ENCODE assay signal across 8 mouse cellular contexts in the genomic region with DNA sequence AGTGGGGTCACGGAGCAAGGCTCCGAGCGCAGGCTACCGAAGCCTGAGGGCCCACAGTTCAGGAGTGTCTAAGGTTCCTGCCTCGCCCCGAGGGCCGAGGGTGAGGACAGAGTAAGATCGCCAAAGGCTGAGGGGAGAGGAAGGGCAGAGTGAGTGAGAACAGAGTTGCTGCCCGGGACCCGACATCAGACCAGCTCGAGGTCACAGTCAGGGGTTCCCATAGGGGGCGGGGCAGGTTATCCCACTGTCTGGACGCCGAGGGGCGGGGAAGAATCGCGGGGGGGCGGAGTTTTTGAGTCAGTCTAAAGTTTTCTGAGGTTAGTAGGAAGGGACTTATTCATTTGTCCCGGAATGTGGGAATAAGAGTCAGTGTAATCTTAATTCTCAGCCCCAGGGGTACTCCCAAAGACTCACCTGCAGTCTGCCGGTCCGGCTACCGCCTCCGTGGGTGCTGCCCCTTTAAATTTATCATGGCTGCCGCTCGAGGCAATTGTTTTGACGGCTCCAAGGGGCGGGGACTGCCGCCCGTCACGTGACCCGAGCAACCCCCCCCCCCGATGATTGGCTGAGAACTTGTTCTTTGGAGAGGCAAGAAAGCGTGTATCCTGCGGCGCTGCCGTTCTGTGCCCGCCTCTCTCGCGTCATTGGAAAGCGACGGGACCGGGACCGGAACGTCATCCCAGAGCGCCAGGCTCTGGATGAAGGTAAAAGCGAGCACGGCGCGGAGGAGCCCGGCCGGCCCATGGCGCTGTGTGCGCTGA. TPM values are rescaled to one million over a fixed set of nuclear protein-coding genes. Genes with fewer than 3 reads are reported as not detected.
DNase-seq lines count a peak whose midpoint lies in the region; ATAC-seq and TF ChIP-seq lines count a peak whose summit lies in the region.

A gene (minus strand): TSS at position 462 of the 761 bp plus-strand sequence.
A gene (plus strand): TSS at position 669 of the 761 bp plus-strand sequence.

- H3K79me3 ChIP-seq in C2C12 (ENCODE audit: low read depth) = peaks cover 9% of the 10 kb centered on the region

- H3K4me3 ChIP-seq in C2C12 (ENCODE audit: insufficient read depth, poor library complexity, severe bottlenecking) (peak within 1 kb of the TSS; percentile 71), myocyte (peak within 1 kb of the TSS; percentile 78)
- peak within 1 kb of the TSS; percentile 92 for H3K4me3 ChIP-seq in erythroblast, embryonic 14.5 days (replicated peaks)
- H3K4me3 ChIP-seq in heart, embryonic 11.5 days (ENCODE audit: low read depth, low read length) = peak within 1 kb of the TSS; percentile 76
- peak within 1 kb of the TSS; percentile 96 for H3K4me3 ChIP-seq in kidney, embryonic 16.5 days (ENCODE audit: low read length)
- peak within 1 kb of the TSS; percentile 95 for H3K4me3 ChIP-seq in liver, adult 2 months (ENCODE audit: insufficient read depth, low read depth, low read length)

- DNase-seq in brain, embryonic 14.5 days (ENCODE audit: low read depth) = peak; percentile 100
- peak; percentile 90 for DNase-seq in liver, adult 2 months (ENCODE audit: extremely low read depth, low read depth, low spot score)
- DNase-seq in splenic B cell, adult 2 months (ENCODE audit: low read depth, low spot score) = peak; percentile 99

- peaks cover 16% of the 10 kb centered on the region for H3K79me2 ChIP-seq in C2C12 (ENCODE audit: control insufficient read depth, insufficient read depth)
- peaks cover 5% of the 10 kb centered on the region; the same call in 1 of the 2 replicates for H3K79me2 ChIP-seq in liver, adult 2 months (ENCODE audit: control insufficient read depth, insufficient read depth, low read length)
- H3K79me2 ChIP-seq in myocyte (ENCODE audit: control insufficient read depth, insufficient read depth) = peaks cover 12% of the 10 kb centered on the region

- H3K4me2 ChIP-seq in heart, embryonic 11.5 days = peak within 1 kb of the TSS; percentile 91
- peak within 1 kb of the TSS; percentile 98 for H3K4me2 ChIP-seq in kidney, embryonic 16.5 days (replicated peaks; ENCODE audit: low read depth, low read length)
- peak within 1 kb of the TSS; percentile 98 for H3K4me2 ChIP-seq in myocyte (ENCODE audit: low read depth)

- peaks cover 50% of the 10 kb centered on the region for H3K4me1 ChIP-seq in erythroblast, embryonic 14.5 days (ENCODE audit: control insufficient read depth)
- peaks cover 21% of the 10 kb centered on the region for H3K4me1 ChIP-seq in heart, embryonic 11.5 days (ENCODE audit: control insufficient read depth, insufficient read depth, low read length)
- peaks cover 31% of the 10 kb centered on the region for H3K4me1 ChIP-seq in kidney, embryonic 16.5 days (ENCODE audit: insufficient read depth, low read length)
- peaks cover 8% of the 10 kb centered on the region for H3K4me1 ChIP-seq in liver, adult 2 months (ENCODE audit: control insufficient read depth, insufficient read depth, low read length)

- H3K9me3 ChIP-seq in erythroblast, embryonic 14.5 days (ENCODE audit: control insufficient read depth, low read length) = no peaks in the 10 kb centered on the region
- H3K9me3 ChIP-seq in heart, embryonic 11.5 days (replicated peaks; ENCODE audit: control insufficient read depth, low read length) = no peaks in the 10 kb centered on the region
- no peaks in the 10 kb centered on the region for H3K9me3 ChIP-seq in kidney, embryonic 16.5 days (ENCODE audit: low read length)

- H3K36me3 ChIP-seq in C2C12 (ENCODE audit: control insufficient read depth, insufficient read depth) (peaks cover 14% of the 10 kb centered on the region), myocyte (ENCODE audit: control insufficient read depth, insufficient read depth) (peaks cover 8% of the 10 kb centered on the region)
- H3K36me3 ChIP-seq in erythroblast, embryonic 14.5 days (ENCODE audit: control insufficient read depth) = peaks cover 28% of the 10 kb centered on the region
- H3K36me3 ChIP-seq in heart, embryonic 11.5 days (ENCODE audit: control insufficient read depth, insufficient read depth, low read length) = peaks cover 5% of the 10 kb centered on the region
- peaks cover 19% of the 10 kb centered on the region; the same call in 1 of the 2 replicates for H3K36me3 ChIP-seq in kidney, embryonic 16.5 days (ENCODE audit: insufficient read depth, low read length)
- H3K36me3 ChIP-seq in liver, adult 2 months (ENCODE audit: control insufficient read depth, insufficient read depth, low read length) = peaks cover 15% of the 10 kb centered on the region; the same call in 1 of the 2 replicates
- H3K36me3 ChIP-seq in splenic B cell, adult 2 months (ENCODE audit: control insufficient read depth, insufficient read depth, low read length, poor library complexity, severe bottlenecking) = no peaks in the 10 kb centered on the region

- TF ChIP-seq POLR2A in brain, embryonic 14.5 days (IDR thresholded peaks at IDR 0.05; ENCODE audit: borderline replicate concordance, extremely low read depth, insufficient read depth, insufficient read length, poor library complexity, severe bottlenecking) = peak; percentile 89
- 0 out of 2 replicates have a peak, but pooled peaks have one; percentile 30 for TF ChIP-seq POLR2A in liver, adult 2 months (IDR thresholded peaks at IDR 0.05; ENCODE audit: extremely low read depth, insufficient read depth, low read length)
- TF ChIP-seq POLR2A in myocyte (IDR thresholded peaks at IDR 0.05; ENCODE audit: insufficient read length, low read depth) = peak; percentile 96

- peak within 1 kb of the TSS; percentile 78 for H3ac ChIP-seq in C2C12 (ENCODE audit: control insufficient read depth, insufficient read length, low read depth)
- peak within 1 kb of the TSS; percentile 20 for H3ac ChIP-seq in myocyte (ENCODE audit: control insufficient read depth, insufficient read length)

- peak within 1 kb of the TSS; percentile 85 for H3K9ac ChIP-seq in heart, embryonic 11.5 days (ENCODE audit: low read depth, low read length)
- peak within 1 kb of the TSS; percentile 89 for H3K9ac ChIP-seq in kidney, embryonic 16.5 days (replicated peaks; ENCODE audit: low read length)
- H3K9ac ChIP-seq in liver, adult 2 months (ENCODE audit: low read depth, low read length) = peak within 1 kb of the TSS; percentile 92

- WGBS in heart, embryonic 11.5 days (ENCODE audit: insufficient replicate concordance) = under 1% methylated on average over 53 of the region's 53 CpGs
- WGBS in kidney, embryonic 16.5 days = under 1% methylated on average over 53 of the region's 53 CpGs
- WGBS in liver, adult 2 months = under 1% methylated on average over 52 of the region's 53 CpGs

- H3K27ac ChIP-seq in heart, embryonic 11.5 days (ENCODE audit: low read depth, low read length) = peak within 1 kb of the TSS; percentile 78
- peak within 1 kb of the TSS; percentile 88 for H3K27ac ChIP-seq in kidney, embryonic 16.5 days (ENCODE audit: low read length)
- peak within 1 kb of the TSS; percentile 99 for H3K27ac ChIP-seq in liver, adult 2 months (replicated peaks; ENCODE audit: insufficient read depth, low read depth, low read length)

- H3K27me3 ChIP-seq in C2C12 (ENCODE audit: control insufficient read depth, insufficient read depth, insufficient read length) (no peaks in the 10 kb centered on the region), myocyte (ENCODE audit: control insufficient read depth, insufficient read depth, insufficient read length) (no peaks in the 10 kb centered on the region)
- no peaks in the 10 kb centered on the region for H3K27me3 ChIP-seq in erythroblast, embryonic 14.5 days (ENCODE audit: control insufficient read depth)
- H3K27me3 ChIP-seq in heart, embryonic 11.5 days (ENCODE audit: control insufficient read depth, insufficient read depth, low read length) = no peaks in the 10 kb centered on the region
- H3K27me3 ChIP-seq in kidney, embryonic 16.5 days (ENCODE audit: insufficient read depth, low read length) = no peaks in the 10 kb centered on the region
- no peaks in the 10 kb centered on the region for H3K27me3 ChIP-seq in liver, adult 2 months (ENCODE audit: control insufficient read depth, insufficient read depth, low read length)
- H3K27me3 ChIP-seq in splenic B cell, adult 2 months (ENCODE audit: control insufficient read depth, insufficient read depth, low read length, poor library complexity, severe bottlenecking) = no peaks in the 10 kb centered on the region

- ATAC-seq in heart, embryonic 11.5 days (replicated peaks; ENCODE audit: insufficient number of reproducible peaks, low FRiP score, low TSS enrichment) = peak; percentile 75
- peak; percentile 57 for ATAC-seq in kidney, embryonic 16.5 days (ENCODE audit: low FRiP score, low TSS enrichment)

- TF ChIP-seq CTCF in C2C12 (IDR thresholded peaks at IDR 0.05; ENCODE audit: control insufficient read depth, insufficient read depth, insufficient read length) = no peak
- TF ChIP-seq CTCF in brain, embryonic 14.5 days (IDR thresholded peaks at IDR 0.05; ENCODE audit: borderline replicate concordance, extremely low read depth, insufficient read depth, insufficient read length) = no peak
- TF ChIP-seq CTCF in liver, adult 2 months (IDR thresholded peaks at IDR 0.05; ENCODE audit: low read depth, low read length) = no peak

TF ChIP-seq in C2C12, 6 proteins besides CTCF, POLR2A, EP300 and RAD21 (continues in another document):
- TF ChIP-seq CEBPB (IDR thresholded peaks at IDR 0.05; ENCODE audit: low read depth) = no peak
- TF ChIP-seq MYOD1 (IDR thresholded peaks at IDR 0.05; ENCODE audit: control insufficient read depth, insufficient read length, low read depth) = no peak

TF ChIP-seq in myocyte, 11 proteins besides CTCF, POLR2A, EP300 and RAD21 (continues in another document):
- no peak for TF ChIP-seq MAX (IDR thresholded peaks at IDR 0.05; ENCODE audit: low read depth)
- peak; percentile 83 for TF ChIP-seq USF1 (IDR thresholded peaks at IDR 0.05; ENCODE audit: low read depth)
- TF ChIP-seq CEBPB (IDR thresholded peaks at IDR 0.05; ENCODE audit: insufficient read depth, poor library complexity, severe bottlenecking) = no peak

RNA-seq across cellular contexts. Expression of the first gene that starts in this region (rescaled TPM):
- polyA plus RNA-seq in C2C12 (2012; fragmentation: generic; extraction: Trizol) = 7.8 TPM
- polyA plus RNA-seq in brain, embryonic 14.5 days (2012; rRNA removed) = 30.0 and 34.5 TPM in 2 replicates
- 2.0 TPM in 2 replicates for polyA plus RNA-seq in erythroblast, embryonic 14.5 days (2012)
- polyA plus RNA-seq in heart, embryonic 11.5 days (2014; fragmentation: Nextera tagmentation; extraction: Ambion mirVana) = 16.5 and 18.0 TPM in 2 replicates
- 49.7 and 58.0 TPM in 2 replicates for polyA plus RNA-seq in kidney, embryonic 16.5 days (2015; fragmentation: Nextera tagmentation; extraction: Ambion mirVana)
- total RNA-seq in liver, adult 2 months (2014; rRNA removed) = 48.1 and 49.0 TPM in 2 replicates
- polyA plus RNA-seq in liver, adult 2 months (2012; rRNA removed) = 46.6 and 55.5 TPM in 2 replicates
- 19.2 TPM for polyA plus RNA-seq in myocyte (2012; fragmentation: generic; extraction: Trizol)

RNA-seq across cellular contexts. Expression of the second gene that starts in this region (rescaled TPM):
- polyA plus RNA-seq in C2C12 (2012; fragmentation: generic; extraction: Trizol) (151 TPM), myocyte (2012; fragmentation: generic; extraction: Trizol) (248 TPM)
- 47.2 and 53.1 TPM in 2 replicates for polyA plus RNA-seq in brain, embryonic 14.5 days (2012; rRNA removed)
- polyA plus RNA-seq in erythroblast, embryonic 14.5 days (2012) = 34.1 and 35.9 TPM in 2 replicates
- 110 and 119 TPM in 2 replicates for polyA plus RNA-seq in heart, embryonic 11.5 days (2014; fragmentation: Nextera tagmentation; extraction: Ambion mirVana)
- 118 and 123 TPM in 2 replicates for polyA plus RNA-seq in kidney, embryonic 16.5 days (2015; fragmentation: Nextera tagmentation; extraction: Ambion mirVana)
- total RNA-seq in liver, adult 2 months (2014; rRNA removed) = 58.5 and 71.1 TPM in 2 replicates
- 95.1 and 97.3 TPM in 2 replicates for polyA plus RNA-seq in liver, adult 2 months (2012; rRNA removed)

Comparison
In these comparisons a context has a peak if more than half of its experiments do, and no peak if none do; other contexts are left out.
1. Peak in every context shown above with its lines: DNase-seq, ATAC-seq, H3K4me3 ChIP-seq and H3K27ac ChIP-seq.
2. POLR2A ChIP-seq: peak in every context shown above with its lines; median percentile 96 in myocyte; 89 in brain, embryonic 14.5 days; 30 in liver, adult 2 months.